Mouse (Mus musculus): Measurements from ENCODE around the gene Tspo. TPM values are rescaled to one million over a fixed set of nuclear protein-coding genes. Genes with fewer than 3 reads are reported as not detected.
A peak's percentile ranks its signal among the peaks of the same experiment; 100 is the strongest.

Tspo gene
- total RNA-seq, 2 experiments from 2014 or later = 2.4 to 2.8 TPM

- DNase-seq (ENCODE audit: low spot score in 2 of 2) = no peak
- intact Hi-C loops (cut with DNase I) = no loop called here
Measured at GRCm38 (mm10) chr15:83538855-83539254, 24.5 kb upstream of the Tspo start.

- DNase-seq (ENCODE audit: low spot score in 2 of 2) = no peak
- intact Hi-C loops (cut with DNase I) = no loop called here
Measured at GRCm38 (mm10) chr15:83539905-83540304, 23.5 kb upstream of the Tspo start.

- no peak for DNase-seq (ENCODE audit: low spot score in 2 of 2)
- intact Hi-C loops (cut with DNase I) = no loop called here
Measured at GRCm38 (mm10) chr15:83541647-83542287, 21.6 kb upstream of the Tspo start.

- no peak for DNase-seq (ENCODE audit: low spot score in 2 of 2)
- intact Hi-C loops (cut with DNase I) = no loop called here
Measured at GRCm38 (mm10) chr15:83546029-83546428, 17.4 kb upstream of the Tspo start.

- intact Hi-C loops (cut with DNase I) = no loop called here
- DNase-seq (ENCODE audit: low spot score in 2 of 2) = no peak
Measured at GRCm38 (mm10) chr15:83547144-83547543, 16.2 kb upstream of the Tspo start.

- intact Hi-C loops (cut with DNase I) = no loop called here
- DNase-seq (ENCODE audit: low spot score in 2 of 2) = no peak
Measured at GRCm38 (mm10) chr15:83550137-83550536, 13.3 kb upstream of the Tspo start.

GRCm38 (mm10) chr15:83553831-83554230, 9.6 kb upstream of the Tspo start:
- intact Hi-C loops (cut with DNase I) = no loop called here
- DNase-seq (ENCODE audit: low spot score in 2 of 2) = no peak

- intact Hi-C loops (cut with DNase I) = no loop called here
- DNase-seq (ENCODE audit: low spot score in 2 of 2) = peak; percentile 87 to 88
Measured at GRCm38 (mm10) chr15:83555161-83555974, 8.0 kb upstream of the Tspo start.

GRCm38 (mm10) chr15:83560941-83561477, 2.4 kb upstream of the Tspo start:
- DNase-seq (ENCODE audit: low spot score in 2 of 2) = no peak
- intact Hi-C loops (cut with DNase I) = no loop called here

- intact Hi-C loops (cut with DNase I) = no loop called here
- peak; percentile 41 to 70 for DNase-seq (ENCODE audit: low spot score in 2 of 2)
Measured at GRCm38 (mm10) chr15:83562626-83563270, 644 bp upstream of the Tspo start.

- intact Hi-C loops (cut with DNase I) = no loop called here
Measured at GRCm38 (mm10) chr15:83563857-83564651, 662 bp downstream of the Tspo start.

GRCm38 (mm10) chr15:83565434-83565833, 2.0 kb downstream of the Tspo start:
- intact Hi-C loops (cut with DNase I) = no loop called here
- DNase-seq (ENCODE audit: low spot score in 2 of 2) = no peak

More at GRCm38 (mm10) chr15:83563857-83564651, 662 bp downstream of the Tspo start:
- DNase-seq (ENCODE audit: low spot score in 2 of 2) = no peak

- intact Hi-C loops (cut with DNase I) = no loop called here
- DNase-seq (ENCODE audit: low spot score in 2 of 2) = no peak
Measured at GRCm38 (mm10) chr15:83566006-83566405, 2.6 kb downstream of the Tspo start.

- no peak for DNase-seq (ENCODE audit: low spot score in 2 of 2)
- intact Hi-C loops (cut with DNase I) = no loop called here
Measured at GRCm38 (mm10) chr15:83567728-83568127, 4.3 kb downstream of the Tspo start.

- no peak for DNase-seq (ENCODE audit: low spot score in 2 of 2)
- intact Hi-C loops (cut with DNase I) = no loop called here
Measured at GRCm38 (mm10) chr15:83568544-83568943, 5.2 kb downstream of the Tspo start.

GRCm38 (mm10) chr15:83569682-83570081, 6.3 kb downstream of the Tspo start:
- intact Hi-C loops (cut with DNase I) = no loop called here
- no peak for DNase-seq (ENCODE audit: low spot score in 2 of 2)

GRCm38 (mm10) chr15:83570641-83571040, 7.2 kb downstream of the Tspo start:
- intact Hi-C loops (cut with DNase I) = no loop called here
- no peak for DNase-seq (ENCODE audit: low spot score in 2 of 2)

- intact Hi-C loops (cut with DNase I) = no loop called here
Measured at GRCm38 (mm10) chr15:83571636-83572035, 8.2 kb downstream of the Tspo start.

GRCm38 (mm10) chr15:83572132-83572531, 8.7 kb downstream of the Tspo start:
- intact Hi-C loops (cut with DNase I) = no loop called here
- no peak for DNase-seq (ENCODE audit: low spot score in 2 of 2)

More at GRCm38 (mm10) chr15:83571636-83572035, 8.2 kb downstream of the Tspo start:
- no peak for DNase-seq (ENCODE audit: low spot score in 2 of 2)
